Mouse (Mus musculus) kidney, adult 11 months (tissue): ENCODE results near the gene Dffa.

Experiments
- DNase-seq: peaks from one replicate; pipeline ENCODE4 v3.0.0; 2022

Dffa gene

GRCm38 (mm10) chr4:149103875-149104561 is at the start of gene Dffa:
TSS of gene Dffa (plus strand) at chr4:149104146.
- peak; percentile 93 for DNase-seq

- DNase-seq = no peak
Measured at GRCm38 (mm10) chr4:149055847-149056246, 48.1 kb upstream of the Dffa start.

- no peak for DNase-seq
Measured at GRCm38 (mm10) chr4:149056957-149057356, 47.0 kb upstream of the Dffa start.

- no peak for DNase-seq
Measured at GRCm38 (mm10) chr4:149057470-149057869, 46.5 kb upstream of the Dffa start.

GRCm38 (mm10) chr4:149058298-149058697 is 45.6 kb upstream of the Dffa start:
- DNase-seq = no peak

GRCm38 (mm10) chr4:149059713-149060112 is 44.2 kb upstream of the Dffa start:
- DNase-seq = no peak

- no peak for DNase-seq
Measured at GRCm38 (mm10) chr4:149060621-149061431, 43.1 kb upstream of the Dffa start.

- no peak for DNase-seq
Measured at GRCm38 (mm10) chr4:149061432-149061718, 42.6 kb upstream of the Dffa start.

- DNase-seq = no peak
Measured at GRCm38 (mm10) chr4:149062406-149063318, 41.3 kb upstream of the Dffa start.

- DNase-seq = no peak
Measured at GRCm38 (mm10) chr4:149064061-149064854, 39.7 kb upstream of the Dffa start.

GRCm38 (mm10) chr4:149066672-149067551 is 37.0 kb upstream of the Dffa start:
- no peak for DNase-seq

GRCm38 (mm10) chr4:149075073-149075472 is 28.9 kb upstream of the Dffa start:
- no peak for DNase-seq

- peak; percentile 72 for DNase-seq
Measured at GRCm38 (mm10) chr4:149075871-149076575, 27.9 kb upstream of the Dffa start.

GRCm38 (mm10) chr4:149078261-149078660 is 25.7 kb upstream of the Dffa start:
- DNase-seq = peak; percentile 40

GRCm38 (mm10) chr4:149079629-149080028 is 24.3 kb upstream of the Dffa start:
- DNase-seq = no peak

GRCm38 (mm10) chr4:149080111-149080510 is 23.8 kb upstream of the Dffa start:
- no peak for DNase-seq

GRCm38 (mm10) chr4:149081528-149081927 is 22.4 kb upstream of the Dffa start:
- DNase-seq = peak; percentile 92

GRCm38 (mm10) chr4:149085381-149085780 is 18.6 kb upstream of the Dffa start:
- no peak for DNase-seq

GRCm38 (mm10) chr4:149091364-149091763 is 12.6 kb upstream of the Dffa start:
- no peak for DNase-seq

- no peak for DNase-seq
Measured at GRCm38 (mm10) chr4:149097956-149098355, 6.0 kb upstream of the Dffa start.

- no peak for DNase-seq
Measured at GRCm38 (mm10) chr4:149098571-149098970, 5.4 kb upstream of the Dffa start.
